Mouse (Mus musculus) ES-E14 (cell line): Measurements from ENCODE around the gene Odf3l1. TPM values are rescaled to one million over a fixed set of nuclear protein-coding genes. Genes with fewer than 3 reads are reported as not detected.

Experiments used
- DNase-seq: peaks from one replicate; pipeline ENCODE4 v3.0.0-alpha.2; 2013; ENCODE audit warnings: low read depth, low spot score
- H3K27ac ChIP-seq: 2 replicates; pipeline ENCODE4 v1.5.1; 2012; ENCODE audit warnings: low read depth, mild to moderate bottlenecking, low read length, moderate library complexity, mixed read lengths; ENCODE audit not compliant: poor library complexity, insufficient read depth, severe bottlenecking
- H3K36me3 ChIP-seq: 2 replicates; pipeline ENCODE4 v1.6.1; 2012; ENCODE audit warnings: mild to moderate bottlenecking, low read length, moderate library complexity, mixed read lengths; ENCODE audit not compliant: control insufficient read depth, poor library complexity, insufficient read depth, severe bottlenecking
- H3K4me1 ChIP-seq, 2 experiments: fragments of 150-350 bp in 1 of 2; sonication (generic) in 1 of 2; 2 replicates each; pipeline ENCODE4 v1.6.1; 2012; ENCODE audit warnings: low read length in 2 of 2, mild to moderate bottlenecking in 1 of 2, mixed read lengths in 1 of 2; ENCODE audit not compliant: control insufficient read depth in 2 of 2, insufficient read depth in 2 of 2, poor library complexity in 1 of 2
- H3K4me3 ChIP-seq, 2 experiments: fragments of 150-350 bp in 1 of 2; sonication (generic) in 1 of 2; 2 replicates each; pipeline ENCODE4 v1.5.1; 2012; ENCODE audit warnings: low read length in 2 of 2, low read depth in 1 of 2, mild to moderate bottlenecking in 1 of 2, mixed read lengths in 1 of 2; ENCODE audit not compliant: insufficient read depth in 1 of 2, poor library complexity in 1 of 2, severe bottlenecking in 1 of 2
- H3K9ac ChIP-seq: 2 replicates; pipeline ENCODE4 v1.6.1; 2012; ENCODE audit warnings: low read depth, mild to moderate bottlenecking, low read length, mixed read lengths; ENCODE audit not compliant: poor library complexity, insufficient read depth, severe bottlenecking
- H3K9me3 ChIP-seq: fragments of 150-350 bp; sonication (generic); 2 replicates; pipeline ENCODE4 v1.6.1; 2012; ENCODE audit warnings: low read depth, mild to moderate bottlenecking, low read length; ENCODE audit not compliant: control insufficient read depth, insufficient read depth
- CHD2 ChIP-seq: IDR thresholded peaks from 2 replicates; pipeline ENCODE4 v1.6.1; 2014; ENCODE audit warnings: mild to moderate bottlenecking, low read depth, low read length, inconsistent platforms
- HCFC1 ChIP-seq: IDR thresholded peaks from 2 replicates; pipeline ENCODE4 v1.6.1; 2012; ENCODE audit warnings: low read length, inconsistent platforms, borderline replicate concordance; ENCODE audit not compliant: insufficient read depth
- MAFK ChIP-seq: IDR thresholded peaks from 2 replicates; pipeline ENCODE4 v1.6.1; 2014; ENCODE audit warnings: mild to moderate bottlenecking, low read depth, low read length, inconsistent platforms; ENCODE audit not compliant: insufficient read depth
- ZC3H11A ChIP-seq: IDR thresholded peaks from 2 replicates; pipeline ENCODE4 v1.6.1; 2012; ENCODE audit warnings: low read depth, mild to moderate bottlenecking, inconsistent platforms, low read length, borderline replicate concordance
- ZNF384 ChIP-seq: IDR thresholded peaks from 2 replicates; pipeline ENCODE4 v1.6.1; 2012; ENCODE audit warnings: low read depth, low read length, inconsistent platforms
- in situ Hi-C, 2 experiments: fragments of 600-800 bp; cut with MboI; formaldehyde crosslinking; loops; one replicate each; pipeline ENCODE4 v1.15.1; 2025; ENCODE audit warnings: low sequenced_read_pairs in 2 of 2, inconsistent platforms in 1 of 2; ENCODE audit not compliant: unreplicated experiment in 2 of 2
- total RNA-seq: library from RNA; depleted of rRNA; stranded (reverse); fragments of 300-350 nt; gene quantifications from 2 replicates; pipeline ENCODE4 v1.2.3, GENCODE M21; 2012

Gene Odf3l1
- total RNA-seq, 1 experiment, result not detected

DNA sequence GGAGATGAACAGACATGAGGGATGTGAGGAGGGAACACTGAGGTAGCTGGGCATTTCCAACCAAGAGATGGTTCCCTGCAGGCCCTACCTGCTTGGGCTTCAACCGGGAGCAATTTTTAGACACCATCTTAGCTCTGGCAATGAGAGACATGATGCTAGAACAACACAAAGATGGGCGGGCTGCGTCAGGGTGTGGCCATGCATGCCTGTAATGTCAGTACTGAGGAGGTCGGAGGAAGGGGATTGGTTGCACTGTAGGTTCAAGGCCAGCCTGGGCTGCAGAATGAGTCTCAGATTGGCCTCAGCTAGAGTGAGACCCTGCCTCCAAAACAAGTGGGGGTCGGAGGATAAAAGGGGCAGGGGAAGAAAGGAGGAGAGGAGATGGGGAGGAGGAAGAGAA is 2.0 kb upstream of the Odf3l1 start:
- in situ Hi-C loops, result no loop called here
- Histone ChIP-seq H3K4me3 (no peak overlapping the region), H3K4me1 (peaks cover 6 to 21% of the 10 kb centered on the region in 2 experiments), H3K27ac (no peak overlapping the region), H3K9me3 (no peaks in the 10 kb centered on the region), H3K9ac (no peak overlapping the region), H3K36me3 (no peaks in the 10 kb centered on the region)
- no peak for TF ChIP-seq ZC3H11A
- no peak for TF ChIP-seq ZNF384
- no peak for TF ChIP-seq HCFC1
- no peak for TF ChIP-seq MAFK
- no peak for TF ChIP-seq CHD2
- no peak for DNase-seq

DNA sequence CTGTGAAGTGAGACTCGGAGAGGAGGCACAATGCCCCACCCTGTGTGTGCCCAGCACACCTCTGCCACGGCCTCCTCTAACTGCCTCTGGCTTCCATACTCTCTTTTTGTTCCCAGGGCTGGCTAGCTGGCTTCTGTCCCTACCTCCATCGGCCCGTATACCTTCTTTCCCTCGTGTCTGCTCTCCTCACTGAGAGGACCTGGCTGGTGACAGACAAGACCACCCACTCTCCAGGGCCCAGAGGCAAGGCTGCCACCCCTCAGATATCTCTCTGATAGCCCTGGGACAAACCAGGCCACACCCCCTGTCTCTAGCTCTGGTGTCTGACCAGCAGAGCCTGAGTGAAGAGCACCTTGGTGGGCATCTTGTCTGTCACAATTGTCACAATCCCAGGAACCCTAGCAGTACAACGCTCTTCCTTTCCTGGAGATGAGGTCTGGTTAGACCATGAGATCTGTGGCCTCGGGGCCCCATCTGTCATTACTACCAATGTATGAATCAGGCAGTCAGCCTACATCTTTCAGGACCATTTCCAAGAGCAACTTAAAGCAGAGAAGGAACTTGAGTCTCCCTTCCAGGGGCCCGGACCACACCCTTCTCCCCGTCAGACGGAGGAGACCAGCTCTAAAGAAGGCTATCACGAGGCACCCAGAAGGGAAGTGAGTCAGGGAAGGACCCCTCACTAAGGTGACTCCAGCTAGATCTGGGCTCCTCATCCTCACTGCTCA is 1.4 kb upstream of the Odf3l1 start:
- H3K27ac ChIP-seq, result no peak overlapping the region
- H3K9ac ChIP-seq, result no peak overlapping the region
- peaks cover 6 to 18% of the 10 kb centered on the region in 2 experiments for H3K4me1 ChIP-seq
- no peak for DNase-seq
- TF ChIP-seq CHD2, result no peak
- TF ChIP-seq MAFK, result no peak
- no peak for TF ChIP-seq HCFC1
- no peak for TF ChIP-seq ZNF384
- no peak for TF ChIP-seq ZC3H11A
- in situ Hi-C loops, result no loop called here
- no peaks in the 10 kb centered on the region for H3K36me3 ChIP-seq
- no peaks in the 10 kb centered on the region for H3K9me3 ChIP-seq
- H3K4me3 ChIP-seq, result no peak overlapping the region

DNA sequence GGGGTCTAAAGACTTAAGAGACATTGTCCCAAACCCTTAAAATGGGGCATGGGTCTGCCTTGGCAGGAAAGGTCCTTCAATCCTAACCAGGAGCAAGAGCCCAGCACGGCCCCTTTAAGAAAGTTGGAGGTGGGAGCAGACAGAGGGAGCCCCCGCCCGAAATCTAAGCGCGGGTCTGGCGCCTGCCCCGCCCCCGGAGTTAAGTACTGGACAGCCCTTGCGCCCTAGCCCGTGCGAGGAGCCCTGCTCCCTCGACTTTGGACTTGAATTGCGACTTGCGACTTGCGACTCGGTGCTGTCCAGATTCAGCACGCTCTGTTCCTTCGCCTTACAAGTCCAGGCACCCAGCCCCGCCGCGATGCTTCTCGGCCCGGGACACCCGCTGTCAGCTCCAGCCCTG is 353 bp upstream of the Odf3l1 start, which contains the start of gene Cspg4:
TSS of gene Cspg4 (plus strand) at position 202 of the 400 bp plus-strand sequence.
- Histone ChIP-seq H3K27ac (no peak within 1 kb of the TSS), H3K9me3 (no peaks in the 10 kb centered on the region), H3K4me3 (peak within 1 kb of the TSS; percentile 3 to 40; a peak in 2 of 4 replicates), H3K4me1 (peaks cover 6 to 17% of the 10 kb centered on the region in 2 experiments), H3K9ac (no peak within 1 kb of the TSS), H3K36me3 (no peaks in the 10 kb centered on the region)
- TF ChIP-seq ZNF384, result no peak
- TF ChIP-seq ZC3H11A, result no peak
- TF ChIP-seq HCFC1, result no peak
- TF ChIP-seq CHD2, result no peak
- TF ChIP-seq MAFK, result no peak
- in situ Hi-C loops, result no loop called here
- DNase-seq, result no peak

DNA sequence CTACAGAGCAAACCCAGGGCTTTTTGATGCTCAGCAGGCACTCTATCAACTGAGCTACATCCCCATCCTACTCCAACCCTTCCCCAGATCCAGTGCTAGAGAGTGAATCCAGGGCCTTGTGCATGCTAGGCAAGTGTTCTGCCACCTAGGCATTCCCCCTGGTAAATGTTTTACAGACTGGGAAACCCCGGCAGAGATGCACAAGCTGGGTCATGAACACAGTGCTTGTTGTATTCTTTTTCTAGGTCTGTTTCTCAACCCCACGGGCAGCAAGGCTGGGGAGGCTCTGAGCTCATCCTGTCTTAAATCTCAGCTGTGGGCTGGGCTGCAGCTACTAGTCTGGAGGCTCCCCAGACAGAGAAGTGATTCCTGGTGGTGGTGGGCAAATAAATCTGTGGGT is 1.6 kb downstream of the Odf3l1 start:
- Histone ChIP-seq H3K27ac (no peak overlapping the region), H3K4me1 (peaks cover 6 to 15% of the 10 kb centered on the region in 2 experiments), H3K9me3 (no peaks in the 10 kb centered on the region), H3K9ac (no peak overlapping the region), H3K4me3 (no peak overlapping the region), H3K36me3 (no peaks in the 10 kb centered on the region)
- DNase-seq, result no peak
- in situ Hi-C loops, result no loop called here
- TF ChIP-seq ZC3H11A (no peak), ZNF384 (no peak), MAFK (no peak), CHD2 (no peak), HCFC1 (no peak)
